Mouse (Mus musculus): Measurements from ENCODE around the gene Hipk2.

The Hipk2 gene

DNA sequence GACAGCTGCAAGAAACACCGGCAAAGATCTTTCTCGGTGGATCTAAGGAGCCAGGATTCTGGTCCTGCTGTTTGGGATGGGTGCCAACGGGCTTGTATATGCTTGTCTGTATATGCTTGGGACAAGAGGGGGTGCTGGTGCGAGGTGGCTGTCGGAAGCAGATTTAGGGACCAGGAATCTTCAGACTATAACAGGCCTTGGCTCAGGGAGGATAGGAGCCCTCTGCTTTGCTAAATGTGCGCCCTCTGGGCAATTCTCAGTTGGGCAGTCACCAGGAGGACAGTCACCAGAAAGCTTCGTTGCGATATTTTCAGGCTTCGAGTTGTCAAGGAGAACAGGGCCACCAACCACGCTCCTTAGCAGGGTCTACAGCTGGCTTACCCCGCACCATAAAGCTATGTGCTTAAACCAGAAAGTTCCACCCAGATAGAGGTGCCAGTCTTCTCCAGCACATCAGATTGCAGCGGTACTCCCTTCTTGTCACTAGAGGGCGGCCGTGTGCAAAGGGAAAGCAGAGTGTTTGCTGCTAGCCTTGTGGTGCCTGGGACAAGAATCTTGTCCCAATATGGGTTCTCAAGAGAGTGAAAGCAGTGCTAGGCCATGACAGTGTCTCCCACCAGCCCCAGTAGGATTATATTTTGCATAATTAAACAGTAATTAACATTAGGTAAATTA lies 225.6 kb downstream of the Hipk2 start:
- DNase-seq (ENCODE audit: low read depth, low spot score), result peak; percentile 87

- peak; percentile 16 for DNase-seq (ENCODE audit: low read depth, low spot score)
Observed at GRCm38 (mm10) chr6:38649545-38649944, 226.4 kb downstream of the Hipk2 start.

All from brain, adult 2 months (tissue).